Mouse (Mus musculus) cerebellum, adult 2 months (tissue): ENCODE results near the gene Wdr62.

Experiments
- CTCF ChIP-seq: fragments of 200-500 bp; IDR thresholded peaks from 2 replicates; pipeline ENCODE4 v1.5.1; 2011; ENCODE audit warnings: low read depth, mild to moderate bottlenecking, control low read depth, low read length, moderate library complexity, borderline replicate concordance; ENCODE audit not compliant: insufficient read depth
- POLR2A ChIP-seq: fragments of 200-500 bp; IDR thresholded peaks from 2 replicates; pipeline ENCODE4 v1.6.1; 2011; ENCODE audit warnings: low read length, control low read depth, borderline replicate concordance; ENCODE audit not compliant: insufficient read depth

DNA sequence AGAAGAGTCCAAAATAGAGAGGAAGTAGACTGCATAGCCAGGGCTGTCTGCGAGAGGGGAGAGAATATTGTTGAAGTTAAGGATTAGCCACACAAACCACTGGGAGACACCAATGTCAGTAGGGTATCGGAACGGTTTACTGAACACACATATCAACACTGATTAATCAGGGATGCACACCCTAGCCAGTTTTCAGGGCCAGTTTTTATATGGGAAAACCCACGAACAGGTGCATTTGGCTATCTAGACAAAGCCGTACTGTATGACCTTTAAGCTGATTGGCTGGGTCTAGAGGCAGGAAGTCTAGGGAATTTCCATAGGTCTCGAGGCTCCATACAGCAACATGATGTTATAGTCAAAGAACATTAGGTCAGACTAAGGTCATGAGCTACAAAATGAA is 42.6 kb upstream of the Wdr62 start:
- TF ChIP-seq POLR2A: no peak
- TF ChIP-seq CTCF: no peak
